Mouse (Mus musculus) CD4-positive, CD25-positive, alpha-beta regulatory T cell (primary cell): ENCODE data around the gene 4921504E06Rik. TPM values are rescaled to one million over a fixed set of nuclear protein-coding genes. Genes with fewer than 3 reads are reported as not detected.

Experiments
- polyA plus RNA-seq: library from polyadenylated mRNA; unstranded; fragments of 100-300 nt; shearing (Covaris generic); gene quantifications from one replicate; pipeline ENCODE4 v1.2.1, GENCODE M21; 2017

4921504E06Rik gene
- polyA plus RNA-seq, result 0.08 TPM

GRCm38 (mm10) chr2:19553821-19554592 is at the start of gene 4921504E06Rik:
Gene 4921504E06Rik (minus strand): TSS chr2:19553914.

GRCm38 (mm10) chr2:19444931-19445831 is 108.5 kb downstream of the 4921504E06Rik start, which contains the start of gene Ptf1a:
Gene Ptf1a (plus strand): TSS chr2:19445663.

Other genes with a start within 250 kb of the 4921504E06Rik start
- 22.2 TPM for gene Msrb2, start 182.5 kb downstream of the 4921504E06Rik start, polyA plus RNA-seq
- gene Ptf1a, start 108.3 kb downstream of the 4921504E06Rik start, polyA plus RNA-seq, result not detected
- gene Otud1, start 103.8 kb upstream of the 4921504E06Rik start, polyA plus RNA-seq, result 17.4 TPM